Mouse (Mus musculus) lung, embryonic 16.5 days (tissue): ENCODE measurements at regions not wholly inside any gene's neighbourhood (a gene's known extent, or its start where the extent isn't known, plus 50 kb on each side); places are given as distances from the start of the nearest gene placed in this dataset.

Experiments used
- ATAC-seq: fragments of 200-750 bp; cut with Nextera tagmentation; 2 replicates; pipeline ENCODE4 v1.8.0; 2017; ENCODE audit warnings: low read depth, mild to moderate bottlenecking, moderate library complexity
- H3K27ac ChIP-seq: fragments of 300-500 bp; sonication (generic); 2 replicates; pipeline ENCODE4 v1.5.1; 2014; ENCODE audit warnings: mild to moderate bottlenecking, control low read depth, low read length
- H3K27me3 ChIP-seq: fragments of 300-500 bp; sonication (generic); 2 replicates; pipeline ENCODE4 v1.6.1; 2014; ENCODE audit warnings: low read depth, low read length, mixed read lengths; ENCODE audit not compliant: control insufficient read depth, insufficient read depth
- H3K36me3 ChIP-seq: fragments of 300-500 bp; sonication (generic); 2 replicates; pipeline ENCODE4 v1.6.1; 2014; ENCODE audit warnings: low read length; ENCODE audit not compliant: control insufficient read depth, insufficient read depth
- H3K4me1 ChIP-seq: fragments of 300-500 bp; sonication (generic); replicated peaks from 2 replicates; pipeline ENCODE4 v1.6.1; 2014; ENCODE audit warnings: low read length, mixed read lengths; ENCODE audit not compliant: control insufficient read depth, insufficient read depth
- H3K4me2 ChIP-seq: fragments of 300-500 bp; sonication (generic); 2 replicates; pipeline ENCODE4 v1.6.1; 2014; ENCODE audit warnings: low read depth, low read length, control low read depth
- H3K4me3 ChIP-seq: fragments of 300-500 bp; sonication (generic); 2 replicates; pipeline ENCODE4 v1.5.1; 2014; ENCODE audit warnings: mild to moderate bottlenecking, low read length, control low read depth
- H3K9ac ChIP-seq: fragments of 300-500 bp; sonication (generic); 2 replicates; pipeline ENCODE4 v1.6.1; 2014; ENCODE audit warnings: low read length, control low read depth
- H3K9me3 ChIP-seq: fragments of 300-500 bp; sonication (generic); 2 replicates; pipeline ENCODE4 v1.6.1; 2016; ENCODE audit warnings: low read length; ENCODE audit not compliant: control insufficient read depth
- WGBS: fragments of 180-500 bp; shearing (Covaris S2); extraction: QIAGEN DNeasy Blood & Tissue Kit; methylation state at CpG from one replicate; pipeline ENCODE4 v1.1.7; 2014; 5-methylcytosine and 5-hydroxymethylcytosine counted together

DNA sequence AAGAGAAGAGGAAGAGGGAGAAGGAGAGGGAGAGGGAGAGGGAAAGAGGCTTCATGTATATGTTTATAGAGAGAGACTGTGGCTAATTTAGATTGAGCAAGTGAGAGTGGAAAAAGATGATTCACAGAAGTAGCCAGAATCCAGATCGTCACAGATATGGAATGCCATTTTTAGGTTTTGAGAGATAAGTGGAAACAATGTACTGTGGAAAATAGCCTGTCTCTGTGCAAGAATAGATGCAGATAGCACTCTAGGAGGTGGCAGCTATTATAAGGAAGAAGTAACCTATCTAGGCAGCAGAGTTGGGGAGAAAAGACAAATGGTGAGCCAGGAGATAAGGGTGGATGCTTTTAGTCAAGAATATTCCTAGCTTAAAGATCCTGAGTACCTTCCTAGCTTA, 536.5 kb downstream of the Otol1 start:
- 59% methylated on average over 1 of the region's 1 CpGs for WGBS
- no peak for ATAC-seq
- no peak overlapping the region for H3K27ac ChIP-seq

DNA sequence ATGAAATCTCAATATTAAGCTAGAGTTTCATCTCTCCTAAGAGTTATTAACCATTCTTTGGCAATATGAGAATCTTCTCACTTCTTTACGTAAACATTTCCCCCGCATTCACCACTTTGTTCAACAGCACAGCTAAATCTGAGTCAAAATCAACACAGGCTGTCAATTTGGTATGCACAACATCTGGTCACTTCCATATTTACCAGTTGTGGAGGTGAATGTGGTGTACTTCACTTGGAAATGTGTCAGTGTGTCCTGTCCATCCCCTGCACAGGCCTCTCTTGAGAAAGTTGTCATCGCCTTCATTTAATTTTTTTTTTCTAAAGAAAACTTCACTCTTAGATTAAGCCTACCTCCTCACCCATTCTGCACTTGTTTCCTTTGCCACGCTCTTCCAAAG, 550.4 kb downstream of the Otol1 start:
- Histone ChIP-seq H3K4me1 (no peaks in the 10 kb centered on the region), H3K9ac (no peak overlapping the region), H3K27ac (no peak overlapping the region), H3K4me3 (no peak overlapping the region), H3K4me2 (no peak overlapping the region), H3K9me3 (no peaks in the 10 kb centered on the region), H3K27me3 (no peaks in the 10 kb centered on the region), H3K36me3 (no peaks in the 10 kb centered on the region)
- no peak for ATAC-seq
- 67% methylated on average over 4 of the region's 4 CpGs for WGBS

More for the DNA sequence above, 536.5 kb downstream of the Otol1 start:
- Histone ChIP-seq H3K27me3 (no peaks in the 10 kb centered on the region), H3K36me3 (no peaks in the 10 kb centered on the region), H3K4me3 (no peak overlapping the region), H3K4me1 (no peaks in the 10 kb centered on the region), H3K9me3 (no peaks in the 10 kb centered on the region), H3K9ac (no peak overlapping the region), H3K4me2 (no peak overlapping the region)

DNA sequence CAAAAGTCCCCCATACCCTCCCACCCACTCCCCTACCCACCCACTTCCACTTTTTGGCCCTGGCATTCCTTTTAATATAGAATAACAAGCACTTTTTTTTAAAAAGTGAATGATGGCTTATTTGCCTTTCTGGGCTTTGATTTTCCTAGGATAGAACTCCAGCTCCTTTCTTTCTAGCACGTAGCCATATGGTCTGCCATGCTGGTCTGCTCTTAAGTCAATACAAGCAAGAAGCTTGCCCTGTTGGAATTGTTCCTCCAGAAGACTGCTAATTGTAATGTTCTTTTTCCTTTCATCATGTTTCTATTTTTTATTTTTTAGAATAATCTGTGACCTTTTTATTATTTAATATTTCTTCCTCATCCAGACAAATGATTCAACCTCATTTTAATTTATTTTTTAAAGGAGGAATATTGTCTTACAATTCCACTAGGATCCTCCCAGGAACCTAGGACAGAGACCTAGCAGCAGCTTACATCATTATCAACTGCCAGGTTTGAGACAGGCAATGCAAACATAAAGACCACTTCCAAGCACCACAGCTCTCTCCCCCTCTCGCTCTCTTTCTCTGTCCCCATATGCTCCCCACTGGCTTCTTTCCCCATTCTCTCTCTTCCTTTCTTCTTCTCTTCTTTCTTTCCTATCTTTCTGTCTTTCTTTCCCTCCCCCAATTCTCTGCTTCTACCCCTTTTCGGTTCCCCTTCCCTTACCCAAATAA, 558.9 kb downstream of the Otol1 start:
- H3K27ac ChIP-seq = no peak overlapping the region
- H3K27me3 ChIP-seq = no peaks in the 10 kb centered on the region
- H3K9ac ChIP-seq = no peak overlapping the region
- no peaks in the 10 kb centered on the region for H3K4me1 ChIP-seq
- no peak for ATAC-seq
- no peak overlapping the region for H3K4me3 ChIP-seq
- 76% methylated on average over 3 of the region's 3 CpGs for WGBS
- H3K36me3 ChIP-seq = no peaks in the 10 kb centered on the region
- no peak overlapping the region for H3K4me2 ChIP-seq
- H3K9me3 ChIP-seq = no peaks in the 10 kb centered on the region

DNA sequence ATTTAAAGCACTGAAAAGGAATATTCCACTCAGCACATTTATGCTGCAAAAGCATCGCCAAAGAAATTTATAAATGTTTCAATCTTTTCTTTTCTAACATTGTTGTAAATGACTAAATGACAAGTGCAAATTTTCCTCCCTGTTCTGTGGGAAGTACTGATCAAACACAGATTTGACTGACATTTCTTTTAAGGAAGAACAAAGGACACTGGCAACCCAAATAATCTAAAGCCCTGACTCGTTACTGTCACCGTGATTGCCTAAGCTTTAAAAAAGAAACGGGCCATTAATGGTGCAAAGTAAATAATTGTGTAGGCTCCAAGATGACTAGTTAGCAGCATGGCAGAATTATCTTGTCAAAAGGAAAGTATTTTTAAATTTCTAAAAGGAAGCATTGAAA, 587.4 kb downstream of the Otol1 start:
- Histone ChIP-seq H3K27ac (no peak overlapping the region), H3K9ac (no peak overlapping the region), H3K27me3 (no peaks in the 10 kb centered on the region), H3K4me1 (no peaks in the 10 kb centered on the region), H3K4me3 (no peak overlapping the region), H3K36me3 (no peaks in the 10 kb centered on the region), H3K4me2 (no peak overlapping the region), H3K9me3 (no peaks in the 10 kb centered on the region)
- no peak for ATAC-seq
- 23% methylated on average over 4 of the region's 4 CpGs for WGBS
